Mouse (Mus musculus): ENCODE measurements around the gene Uck1.

DNA sequence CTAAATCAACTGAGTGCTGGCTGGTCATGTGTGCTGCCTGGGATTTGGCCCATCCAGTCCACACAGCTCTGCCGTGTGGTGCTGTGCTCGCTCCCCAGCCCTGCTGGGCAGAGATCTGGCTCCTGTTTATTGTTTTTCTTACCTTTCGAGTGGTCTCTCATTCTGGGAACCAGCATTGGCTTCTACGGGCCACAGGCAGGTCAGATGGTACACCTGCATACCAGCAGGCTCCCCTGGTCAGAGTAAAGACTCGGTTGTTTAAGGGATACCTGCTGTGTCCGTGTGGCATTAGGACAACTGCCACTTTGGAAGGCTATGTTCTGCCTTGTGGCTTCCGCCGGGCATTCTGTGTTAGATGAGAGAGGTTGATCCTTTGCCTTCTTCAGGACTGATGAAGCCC is 48.3 kb downstream of the Uck1 start:
- TF ChIP-seq POLR2A (IDR thresholded peaks at IDR 0.05; ENCODE audit: borderline replicate concordance, extremely low read depth, low read depth, low read length) (no peak), CTCF (IDR thresholded peaks at IDR 0.05; ENCODE audit: insufficient read depth, low read length) (no peak)
